Mouse (Mus musculus) neural tube, embryonic 10.5 days (tissue): ENCODE data around the gene Dnajb9.
"Not testable (repeated sequence)": the region's sequence is repeated elsewhere in the genome, so short reads cannot be mapped to it uniquely, and the experiment has no call there.

Experiments used
- DNase-seq: peaks from one replicate; pipeline ENCODE4 v3.0.0-alpha.2; 2017; ENCODE audit warnings: low spot score; ENCODE audit errors: extremely low spot score

Gene Dnajb9

GRCm38 (mm10) chr12:44209824-44210752, at the start of gene Dnajb9:
Gene Dnajb9, minus strand, starts transcription at chr12:44210326.
- peak; percentile 100 for DNase-seq

- no peak for DNase-seq
Measured at GRCm38 (mm10) chr12:44248309-44248977, 38.3 kb upstream of the Dnajb9 start.

- no peak for DNase-seq
Measured at GRCm38 (mm10) chr12:44245739-44246138, 35.6 kb upstream of the Dnajb9 start.

GRCm38 (mm10) chr12:44242407-44242806, 32.3 kb upstream of the Dnajb9 start:
- DNase-seq: no peak

GRCm38 (mm10) chr12:44241090-44241489, 31.0 kb upstream of the Dnajb9 start:
- no peak for DNase-seq

- DNase-seq: no peak
Measured at GRCm38 (mm10) chr12:44224650-44225049, 14.5 kb upstream of the Dnajb9 start.

- no peak for DNase-seq
Measured at GRCm38 (mm10) chr12:44223044-44223443, 12.9 kb upstream of the Dnajb9 start.

- DNase-seq: peak; percentile 65
Measured at GRCm38 (mm10) chr12:44221651-44222356, 11.7 kb upstream of the Dnajb9 start.

- DNase-seq: not testable (repeated sequence)
Measured at GRCm38 (mm10) chr12:44221070-44221469, 10.9 kb upstream of the Dnajb9 start, which contains the start of gene Pnpla8. Gene Pnpla8, plus strand, starts transcription at chr12:44221370.

GRCm38 (mm10) chr12:44211555-44211954, 1.4 kb upstream of the Dnajb9 start:
- DNase-seq: no peak

- no peak for DNase-seq
Measured at GRCm38 (mm10) chr12:44209141-44209823, 844 bp downstream of the Dnajb9 start.

GRCm38 (mm10) chr12:44197873-44198525, 12.1 kb downstream of the Dnajb9 start:
- no peak for DNase-seq

GRCm38 (mm10) chr12:44181081-44181982, 28.8 kb downstream of the Dnajb9 start:
- DNase-seq: no peak

GRCm38 (mm10) chr12:44177038-44177355, 33.1 kb downstream of the Dnajb9 start:
- DNase-seq: no peak

- no peak for DNase-seq
Measured at GRCm38 (mm10) chr12:44176331-44177037, 33.6 kb downstream of the Dnajb9 start.

- DNase-seq: no peak
Measured at GRCm38 (mm10) chr12:44166949-44167348, 43.2 kb downstream of the Dnajb9 start.

- no peak for DNase-seq
Measured at GRCm38 (mm10) chr12:44159349-44159748, 50.8 kb downstream of the Dnajb9 start.
